Mouse (Mus musculus): ENCODE results near the gene Arhgef3. TPM values are rescaled to one million over a fixed set of nuclear protein-coding genes. Genes with fewer than 3 reads are reported as not detected.

Gene Arhgef3
- polyA plus RNA-seq, 1 experiment from 2014 or later = 6.6 TPM

DNA sequence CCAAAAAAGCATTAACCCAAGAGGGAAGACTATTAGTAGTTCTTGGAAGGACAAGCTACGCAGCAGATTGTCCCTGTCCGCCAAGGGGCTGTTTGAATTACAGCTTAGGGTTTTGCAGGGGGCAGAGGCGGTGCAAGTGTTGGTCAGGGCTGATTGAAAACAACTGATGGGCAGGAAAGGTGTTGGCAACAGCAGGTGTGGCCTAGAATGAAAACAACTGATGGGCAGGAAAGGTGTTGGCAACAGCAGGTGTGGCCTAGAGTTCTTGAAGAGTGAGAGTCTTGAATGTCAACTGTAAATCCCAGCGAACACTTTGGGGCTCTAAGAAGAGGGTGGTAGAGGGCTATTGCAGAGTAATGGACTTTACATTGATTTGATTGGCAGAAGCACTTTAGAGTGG, 241.2 kb downstream of the Arhgef3 start:
- Histone ChIP-seq H3K27ac (no peak overlapping the region), H3K4me1 (no peaks in the 10 kb centered on the region), H3K4me3 (no peak overlapping the region), H3K36me3 (no peaks in the 10 kb centered on the region), H3K27me3 (no peaks in the 10 kb centered on the region), H3K9ac (no peak overlapping the region), H3K9me3 (replicated peaks) (no peaks in the 10 kb centered on the region), H3K4me2 (replicated peaks) (no peak overlapping the region)
- ATAC-seq (ENCODE audit: low FRiP score) = no peak
- WGBS = 90% methylated on average over 4 of the region's 4 CpGs

DNA sequence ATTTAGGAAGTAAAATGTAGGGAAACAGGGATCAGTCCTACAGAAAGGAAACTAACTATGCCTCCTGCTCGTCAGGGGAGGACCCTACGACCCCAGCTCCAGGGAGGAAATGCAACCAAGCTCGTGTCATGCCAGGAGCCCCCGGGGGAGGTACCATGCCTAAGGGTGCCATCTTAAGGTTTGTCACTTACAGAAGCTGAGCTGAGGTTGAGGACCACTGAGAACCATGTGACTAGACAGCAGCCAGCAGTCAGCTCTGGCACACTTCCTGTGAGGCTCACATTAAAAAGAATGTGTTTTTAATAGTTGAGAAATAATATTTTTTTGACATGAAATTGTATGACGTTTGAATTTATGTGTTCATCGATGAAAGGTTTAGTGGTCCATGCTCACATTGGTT, 242.4 kb downstream of the Arhgef3 start:
- Histone ChIP-seq H3K4me2 (replicated peaks) (no peak overlapping the region), H3K4me1 (no peaks in the 10 kb centered on the region), H3K36me3 (no peaks in the 10 kb centered on the region), H3K9ac (no peak overlapping the region), H3K27me3 (no peaks in the 10 kb centered on the region), H3K27ac (no peak overlapping the region), H3K4me3 (no peak overlapping the region), H3K9me3 (replicated peaks) (no peaks in the 10 kb centered on the region)
- ATAC-seq (ENCODE audit: low FRiP score) = no peak
- 78% methylated on average over 6 of the region's 6 CpGs for WGBS

DNA sequence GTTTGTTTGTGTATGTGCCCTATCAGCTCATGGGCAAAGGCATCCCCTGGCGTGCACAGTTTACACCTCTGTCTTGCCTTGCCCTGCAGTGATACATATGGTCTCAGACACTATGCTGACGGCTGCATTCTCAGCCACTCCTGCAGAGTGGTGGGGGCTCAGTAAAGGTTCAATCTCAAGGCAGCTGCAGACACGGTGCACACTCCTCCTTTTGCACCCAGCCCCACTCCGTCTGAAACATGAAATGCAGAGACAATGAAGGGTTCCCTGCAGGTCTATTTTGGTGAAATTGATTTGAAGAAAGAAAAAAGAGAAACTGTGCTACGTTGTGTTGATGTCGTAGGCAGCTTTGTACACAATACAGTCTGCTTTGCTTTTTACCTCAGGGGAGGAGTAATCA, 243.5 kb downstream of the Arhgef3 start:
- Histone ChIP-seq H3K9ac (no peak overlapping the region), H3K4me3 (no peak overlapping the region), H3K4me2 (replicated peaks) (no peak overlapping the region), H3K36me3 (no peaks in the 10 kb centered on the region), H3K27me3 (no peaks in the 10 kb centered on the region), H3K4me1 (no peaks in the 10 kb centered on the region), H3K9me3 (replicated peaks) (no peaks in the 10 kb centered on the region), H3K27ac (no peak overlapping the region)
- 58% methylated on average over 6 of the region's 6 CpGs for WGBS
- ATAC-seq (ENCODE audit: low FRiP score) = no peak

DNA sequence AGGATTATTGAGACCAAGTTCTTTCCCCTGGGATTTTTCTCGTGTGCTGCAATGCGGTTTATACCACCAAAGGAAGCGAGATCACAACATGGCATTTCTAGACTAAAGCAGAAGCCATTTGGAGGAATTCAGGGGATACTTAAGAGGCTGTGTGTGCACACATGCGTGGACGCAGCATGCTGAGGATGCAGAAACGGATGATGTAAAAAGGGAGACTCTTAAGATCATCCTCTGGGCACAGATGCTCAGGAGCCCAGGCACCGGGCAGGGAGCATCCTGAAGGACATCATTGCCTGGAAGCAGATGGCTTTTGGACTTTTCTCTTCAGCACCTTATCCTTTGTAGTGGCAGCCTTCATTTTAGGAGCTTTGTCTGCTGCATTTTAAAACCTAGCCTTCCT, 246.2 kb downstream of the Arhgef3 start:
- no peak for ATAC-seq (ENCODE audit: low FRiP score)
- no peak overlapping the region for H3K9ac ChIP-seq
- H3K27me3 ChIP-seq = no peaks in the 10 kb centered on the region
- no peak overlapping the region for H3K4me2 ChIP-seq (replicated peaks)
- H3K4me3 ChIP-seq = no peak overlapping the region
- no peaks in the 10 kb centered on the region for H3K4me1 ChIP-seq
- no peaks in the 10 kb centered on the region for H3K9me3 ChIP-seq (replicated peaks)
- H3K36me3 ChIP-seq = no peaks in the 10 kb centered on the region
- no peak overlapping the region for H3K27ac ChIP-seq
- WGBS = 76% methylated on average over 7 of the region's 7 CpGs

DNA sequence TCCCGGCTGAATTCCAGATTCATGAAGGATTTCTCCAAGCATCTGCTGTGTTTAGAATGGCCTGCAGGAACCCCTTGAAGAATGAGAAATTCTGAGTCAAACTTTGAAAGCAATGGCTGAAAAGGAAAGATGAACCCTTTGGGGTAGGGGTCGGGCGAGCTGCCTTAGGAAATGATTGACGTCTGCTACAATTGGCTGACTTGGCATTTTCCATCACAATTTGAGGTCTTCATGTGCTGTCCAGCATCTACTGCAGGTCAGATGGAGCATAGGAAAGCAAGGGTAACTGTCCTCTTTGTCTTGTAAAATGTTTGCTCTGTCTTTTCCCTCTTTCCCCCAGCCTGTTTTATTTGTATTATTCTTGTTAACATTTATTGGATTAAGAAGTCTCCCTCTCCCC, 246.8 kb downstream of the Arhgef3 start:
- no peak overlapping the region for H3K27ac ChIP-seq
- H3K36me3 ChIP-seq = no peaks in the 10 kb centered on the region
- H3K4me1 ChIP-seq = no peaks in the 10 kb centered on the region
- ATAC-seq (ENCODE audit: low FRiP score) = no peak
- H3K4me2 ChIP-seq (replicated peaks) = no peak overlapping the region
- H3K9ac ChIP-seq = no peak overlapping the region
- no peaks in the 10 kb centered on the region for H3K27me3 ChIP-seq
- H3K9me3 ChIP-seq (replicated peaks) = no peaks in the 10 kb centered on the region
- WGBS = 57% methylated on average over 4 of the region's 4 CpGs
- no peak overlapping the region for H3K4me3 ChIP-seq

DNA sequence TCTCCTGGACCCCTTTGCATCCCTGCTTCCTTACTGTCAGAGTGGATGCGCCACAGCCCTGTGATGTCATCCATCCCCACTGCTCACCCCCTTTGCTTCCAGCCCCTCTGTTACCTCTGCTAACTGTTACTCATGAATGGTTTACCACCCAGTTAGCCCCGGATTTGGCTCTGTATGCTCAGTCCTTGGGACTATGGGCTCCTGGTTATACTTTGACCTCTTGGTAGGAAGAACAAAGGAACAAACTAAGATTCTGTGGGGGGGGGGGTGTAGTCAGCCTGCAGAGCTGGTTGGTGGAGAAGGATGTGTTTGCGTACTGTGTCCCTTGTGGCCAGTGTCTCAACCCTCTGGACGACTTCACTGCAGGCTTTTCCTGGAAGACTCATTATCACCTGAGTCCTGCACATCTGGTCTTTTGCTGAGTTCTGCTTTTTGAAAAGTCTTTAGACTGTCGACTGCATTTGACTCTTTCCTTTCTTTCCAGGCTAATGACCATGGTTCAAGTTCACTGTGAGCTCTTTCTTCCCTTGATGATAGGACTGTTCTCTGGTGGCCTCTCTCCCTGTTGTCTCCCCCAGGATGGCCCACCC, 250.1 kb downstream of the Arhgef3 start:
- ATAC-seq (ENCODE audit: low FRiP score) = no peak
- H3K27ac ChIP-seq = no peak overlapping the region
- whole genome bisulfite sequencing = 71% methylated on average over 5 of the region's 5 CpGs
- H3K4me1 ChIP-seq = peaks cover 3% of the 10 kb centered on the region; the same call in 1 of the 2 replicates
- no peak overlapping the region for H3K9ac ChIP-seq
- H3K36me3 ChIP-seq = no peaks in the 10 kb centered on the region
- no peak overlapping the region for H3K4me2 ChIP-seq (replicated peaks)
- H3K4me3 ChIP-seq = no peak overlapping the region
- H3K27me3 ChIP-seq = no peaks in the 10 kb centered on the region
- no peaks in the 10 kb centered on the region for H3K9me3 ChIP-seq (replicated peaks)

DNA sequence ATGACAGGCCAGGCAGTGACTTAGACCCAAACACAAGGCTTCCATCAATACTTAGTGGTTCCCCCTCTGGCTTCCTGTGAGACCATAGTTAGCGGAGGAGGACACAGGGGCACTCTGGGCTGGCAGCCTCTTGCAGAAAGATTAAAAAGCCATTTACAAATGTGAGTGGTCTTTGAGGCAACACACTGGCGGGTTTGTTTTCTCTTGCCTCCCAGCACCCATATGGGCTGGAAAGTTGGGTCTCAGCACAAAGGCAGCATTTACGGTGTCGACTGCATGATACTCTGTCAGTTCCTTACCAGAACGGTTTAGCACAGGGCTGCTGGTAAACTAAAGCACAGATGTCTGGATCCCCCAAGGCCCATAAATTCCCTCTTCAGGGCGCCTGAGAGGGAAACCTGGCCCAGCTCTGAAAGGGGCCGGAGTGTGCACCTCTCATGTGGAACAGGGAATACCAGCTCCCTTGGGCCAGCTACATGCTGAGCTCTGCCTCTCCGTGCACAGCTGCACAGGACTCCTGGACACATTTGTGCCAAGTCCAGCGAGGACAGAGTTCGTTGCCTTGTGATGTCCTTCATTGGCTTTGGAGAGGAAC, 252.5 kb downstream of the Arhgef3 start:
- Histone ChIP-seq H3K27ac (peak overlapping the region; percentile 74), H3K9me3 (replicated peaks) (no peaks in the 10 kb centered on the region), H3K4me2 (replicated peaks) (no peak overlapping the region), H3K27me3 (no peaks in the 10 kb centered on the region), H3K9ac (no peak overlapping the region), H3K4me1 (peaks cover 3% of the 10 kb centered on the region; the same call in 1 of the 2 replicates), H3K4me3 (no peak overlapping the region), H3K36me3 (no peaks in the 10 kb centered on the region)
- 73% methylated on average over 10 of the region's 10 CpGs for WGBS
- no peak for ATAC-seq (ENCODE audit: low FRiP score)

DNA sequence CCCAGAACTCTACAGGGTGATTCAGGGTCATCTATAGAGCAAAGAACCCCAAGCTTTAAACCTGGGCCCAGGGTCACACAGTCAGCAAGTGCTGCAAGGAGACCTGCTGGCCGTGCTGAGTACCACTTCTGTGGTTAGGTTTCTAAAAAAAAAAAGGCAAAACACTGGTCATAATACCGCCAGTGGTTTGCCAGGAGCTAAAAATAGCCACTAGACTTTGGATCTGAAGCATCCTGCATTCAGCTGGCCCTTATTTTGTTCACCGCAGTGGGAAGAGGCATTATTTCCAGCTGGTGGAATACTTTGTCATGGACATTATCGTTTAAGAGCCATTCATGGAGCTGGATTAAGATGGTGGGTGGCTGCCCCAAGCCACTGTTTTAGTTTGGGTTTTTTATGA, 253.9 kb downstream of the Arhgef3 start:
- no peak overlapping the region for H3K27ac ChIP-seq
- H3K9ac ChIP-seq = no peak overlapping the region
- no peak overlapping the region for H3K4me2 ChIP-seq (replicated peaks)
- no peak for ATAC-seq (ENCODE audit: low FRiP score)
- WGBS = 34% methylated on average over 4 of the region's 4 CpGs
- no peaks in the 10 kb centered on the region for H3K9me3 ChIP-seq (replicated peaks)
- H3K27me3 ChIP-seq = no peaks in the 10 kb centered on the region
- no peak overlapping the region for H3K4me3 ChIP-seq
- peaks cover 3% of the 10 kb centered on the region; the same call in 1 of the 2 replicates for H3K4me1 ChIP-seq
- H3K36me3 ChIP-seq = no peaks in the 10 kb centered on the region

DNA sequence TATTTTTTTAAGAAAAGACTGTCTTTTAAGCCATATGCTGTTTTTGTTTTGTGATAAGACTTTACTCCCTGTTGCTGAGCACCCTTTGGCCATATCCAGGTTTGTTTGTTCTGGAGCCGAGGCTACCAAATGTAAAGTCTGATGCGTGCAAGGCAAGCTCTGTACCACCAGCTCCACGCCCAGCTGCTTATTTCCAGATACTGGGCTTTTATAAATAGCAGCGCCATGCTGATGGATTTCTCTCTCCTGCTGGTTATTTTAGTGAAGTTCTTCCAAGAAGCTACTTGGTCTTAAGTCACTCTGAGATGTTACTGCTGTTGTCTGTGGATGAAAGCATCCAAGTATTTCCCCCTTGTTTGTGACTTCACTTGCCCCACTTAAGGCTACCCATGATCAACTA, 254.8 kb downstream of the Arhgef3 start:
- no peak overlapping the region for H3K4me3 ChIP-seq
- peaks cover 3% of the 10 kb centered on the region; the same call in 1 of the 2 replicates for H3K4me1 ChIP-seq
- H3K27me3 ChIP-seq = no peaks in the 10 kb centered on the region
- ATAC-seq (ENCODE audit: low FRiP score) = no peak
- 91% methylated on average over 4 of the region's 4 CpGs for WGBS
- H3K4me2 ChIP-seq (replicated peaks) = no peak overlapping the region
- no peak overlapping the region for H3K27ac ChIP-seq
- H3K9me3 ChIP-seq (replicated peaks) = no peaks in the 10 kb centered on the region
- H3K9ac ChIP-seq = no peak overlapping the region
- H3K36me3 ChIP-seq = no peaks in the 10 kb centered on the region

DNA sequence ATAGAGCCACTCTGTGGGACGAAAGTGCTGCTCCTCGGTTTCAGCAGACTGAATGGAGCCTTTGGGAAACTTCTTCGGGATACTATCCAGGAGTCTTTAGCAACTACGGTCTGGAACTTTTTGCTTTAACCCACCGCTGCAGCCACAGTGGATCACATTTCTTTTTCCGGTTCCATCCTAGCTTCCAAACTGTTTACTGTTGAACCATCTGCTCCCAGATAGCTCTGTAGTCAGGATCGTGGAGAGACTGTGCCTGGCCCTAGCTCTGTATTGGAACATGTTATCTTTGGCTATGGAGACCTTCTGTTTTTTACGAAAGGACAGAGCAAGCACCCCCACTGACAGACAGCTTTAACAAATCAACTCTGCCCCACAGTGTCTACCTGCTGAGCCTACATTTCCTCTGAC, 257.0 kb downstream of the Arhgef3 start:
- Histone ChIP-seq H3K4me2 (replicated peaks) (no peak overlapping the region), H3K4me1 (peaks cover 3% of the 10 kb centered on the region; the same call in 1 of the 2 replicates), H3K9ac (no peak overlapping the region), H3K4me3 (no peak overlapping the region), H3K9me3 (replicated peaks) (no peaks in the 10 kb centered on the region), H3K27ac (no peak overlapping the region), H3K36me3 (no peaks in the 10 kb centered on the region), H3K27me3 (no peaks in the 10 kb centered on the region)
- ATAC-seq (ENCODE audit: low FRiP score) = no peak
- WGBS = 74% methylated on average over 8 of the region's 8 CpGs

DNA sequence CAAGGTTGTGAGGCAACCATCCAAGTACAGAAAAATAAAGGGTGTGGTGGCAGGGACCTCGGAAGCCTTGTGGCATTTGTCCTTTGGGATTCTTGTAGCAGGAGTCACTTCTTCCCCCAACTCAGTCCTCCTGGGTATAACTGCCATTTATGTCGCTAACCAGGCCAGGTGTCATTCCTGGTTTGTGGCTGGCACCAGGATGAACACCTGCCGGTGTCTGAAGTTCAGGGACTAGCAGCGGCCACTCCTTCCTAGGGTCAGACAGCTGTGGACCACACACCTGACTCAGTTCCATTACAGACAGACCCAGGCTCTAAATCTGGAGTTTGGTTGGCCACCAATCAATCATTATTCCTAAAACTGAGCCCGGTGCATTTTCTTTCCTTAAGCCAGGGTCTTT, 258.8 kb downstream of the Arhgef3 start:
- no peak overlapping the region for H3K4me3 ChIP-seq

DNA sequence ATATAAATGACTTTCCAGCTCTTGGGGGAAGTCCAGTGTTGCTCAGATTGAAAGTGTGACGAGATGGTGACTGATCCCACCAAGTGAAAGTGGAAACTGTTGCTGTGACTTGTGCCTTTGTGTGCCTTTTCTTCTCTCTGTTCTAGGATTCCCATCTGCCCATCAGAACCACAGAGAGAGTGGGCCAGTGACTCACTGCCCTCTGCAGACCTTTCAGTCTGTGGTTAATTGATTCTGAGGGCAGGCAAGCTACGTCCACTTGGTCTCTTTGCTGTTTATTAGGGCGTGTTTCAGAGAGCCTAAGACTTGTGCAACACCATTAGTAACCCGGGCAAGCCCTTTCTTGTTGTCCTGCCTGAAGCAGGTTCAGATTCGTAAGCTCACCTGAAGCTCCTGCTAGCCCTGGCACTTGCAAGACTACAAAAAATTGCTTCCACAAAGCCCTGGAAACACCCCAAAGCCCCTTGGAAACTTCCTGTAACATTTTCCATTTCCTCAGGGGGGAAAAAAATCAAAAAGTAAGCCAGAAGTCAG, 261.5 kb downstream of the Arhgef3 start:
- H3K36me3 ChIP-seq = no peaks in the 10 kb centered on the region
- H3K9me3 ChIP-seq (replicated peaks) = no peaks in the 10 kb centered on the region
- no peak overlapping the region for H3K9ac ChIP-seq
- ATAC-seq (ENCODE audit: low FRiP score) = no peak
- 58% methylated on average over 5 of the region's 5 CpGs for WGBS
- H3K27ac ChIP-seq = no peak overlapping the region
- H3K27me3 ChIP-seq = no peaks in the 10 kb centered on the region
- H3K4me3 ChIP-seq = no peak overlapping the region
- H3K4me2 ChIP-seq (replicated peaks) = no peak overlapping the region
- no peaks in the 10 kb centered on the region for H3K4me1 ChIP-seq

More for the DNA sequence above, 258.8 kb downstream of the Arhgef3 start:
- Histone ChIP-seq H3K27ac (no peak overlapping the region), H3K9me3 (replicated peaks) (no peaks in the 10 kb centered on the region), H3K27me3 (no peaks in the 10 kb centered on the region), H3K9ac (no peak overlapping the region), H3K4me2 (replicated peaks) (no peak overlapping the region), H3K36me3 (no peaks in the 10 kb centered on the region), H3K4me1 (peaks cover under 1% of the 10 kb centered on the region; the same call in 1 of the 2 replicates)
- ATAC-seq (ENCODE audit: low FRiP score) = no peak
- WGBS = 92% methylated on average over 5 of the region's 5 CpGs

DNA sequence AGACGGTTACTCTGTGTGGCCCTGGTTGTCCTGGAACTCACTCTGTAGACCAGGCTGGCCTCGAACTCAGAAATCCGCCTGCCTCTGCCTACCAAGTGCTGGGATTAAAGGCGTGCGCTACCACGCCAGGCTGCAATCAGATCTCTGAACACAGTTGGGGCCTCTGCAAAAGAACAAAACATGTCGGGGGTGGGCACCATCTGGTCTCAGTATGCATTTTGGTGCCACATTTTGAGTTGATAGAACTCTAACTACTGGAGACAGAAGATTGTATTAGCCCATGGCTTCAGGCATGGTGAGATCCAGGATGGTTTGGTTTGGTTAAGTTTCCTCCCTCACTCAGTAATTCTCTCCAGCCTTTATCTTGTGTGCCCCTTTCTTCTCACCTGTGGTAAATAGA, 264.0 kb downstream of the Arhgef3 start:
- no peak overlapping the region for H3K9ac ChIP-seq
- WGBS = 90% methylated on average over 7 of the region's 7 CpGs
- H3K27me3 ChIP-seq = no peaks in the 10 kb centered on the region
- H3K4me3 ChIP-seq = no peak overlapping the region
- no peak for ATAC-seq (ENCODE audit: low FRiP score)
- no peak overlapping the region for H3K4me2 ChIP-seq (replicated peaks)
- H3K4me1 ChIP-seq = no peaks in the 10 kb centered on the region
- no peak overlapping the region for H3K27ac ChIP-seq
- H3K36me3 ChIP-seq = no peaks in the 10 kb centered on the region
- H3K9me3 ChIP-seq (replicated peaks) = no peaks in the 10 kb centered on the region

Data from hindbrain, embryonic 12.5 days (tissue).